Mouse (Mus musculus): ENCODE data around the gene Rapgef2. TPM values are rescaled to one million over a fixed set of nuclear protein-coding genes. Genes with fewer than 3 reads are reported as not detected.

Gene Rapgef2
- total RNA-seq (2023): 10 to 100 TPM; 38.8 to 39.7 TPM

DNA sequence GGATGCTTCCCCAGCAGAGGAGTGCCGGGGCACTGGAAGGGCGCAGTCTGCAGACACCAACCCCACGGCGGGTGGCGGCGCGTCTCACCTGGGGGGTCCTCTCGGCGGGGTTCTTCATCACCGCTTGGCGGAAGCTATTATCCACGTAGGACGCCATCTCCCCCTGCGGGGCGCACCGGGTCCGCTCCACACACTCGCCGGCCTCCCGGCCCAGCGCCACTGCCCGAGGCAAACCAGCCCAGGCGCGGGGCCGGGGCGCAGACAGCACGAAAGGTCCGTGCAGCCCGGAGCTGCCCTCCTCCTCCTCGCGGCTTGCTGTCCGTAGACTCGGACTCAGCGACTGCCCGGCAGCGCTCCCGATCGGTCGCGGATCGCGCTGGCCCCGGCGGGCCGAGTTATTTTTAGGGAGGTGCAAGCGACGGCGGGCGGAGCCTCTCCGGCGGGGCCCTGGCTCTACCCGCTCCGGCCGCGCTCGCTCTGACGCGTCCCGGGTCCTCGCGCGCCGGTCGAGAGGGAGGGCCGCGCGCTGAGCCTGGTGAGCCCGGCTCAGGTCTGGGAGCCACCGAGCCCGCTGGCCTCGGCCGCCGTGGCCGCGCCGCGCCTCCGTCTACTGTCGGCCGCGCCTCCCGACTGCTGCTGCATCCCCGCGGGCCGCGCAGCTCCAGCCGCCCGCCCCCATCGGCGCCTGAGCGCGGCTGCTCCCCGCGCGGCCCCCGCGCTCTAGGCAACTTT lies at the start of gene Rapgef2:
Gene Rapgef2 (minus strand): TSS at position 142 of the 732 bp plus-strand sequence.

Other genes starting within 250 kb of the Rapgef2 start
- gene Gm17359, start 50.1 kb upstream of the Rapgef2 start, total RNA-seq (2023): not detected